Mouse (Mus musculus) cortical plate, adult 2 months (tissue): ENCODE data around the gene Cdk5rap2.

Source experiments
- CTCF ChIP-seq: fragments of 200-500 bp; IDR thresholded peaks from 2 replicates; pipeline ENCODE4 v1.5.1; 2011; ENCODE audit warnings: mild to moderate bottlenecking, control low read depth, low read length; ENCODE audit not compliant: insufficient read depth; ENCODE audit errors: extremely low read depth
- POLR2A ChIP-seq: fragments of 200-500 bp; IDR thresholded peaks from 2 replicates; pipeline ENCODE4 v1.6.1; 2011; ENCODE audit warnings: mild to moderate bottlenecking, low read length, control low read depth; ENCODE audit not compliant: insufficient read depth; ENCODE audit errors: extremely low read depth

- TF ChIP-seq CTCF = no peak
- no peak for TF ChIP-seq POLR2A
Observed at GRCm38 (mm10) chr4:70278882-70279281, 131.4 kb downstream of the Cdk5rap2 start.
